Mouse (Mus musculus): ENCODE measurements around the gene Ap1g2.

GRCm38 (mm10) chr14:55116425-55117200 is 10.2 kb upstream of the Ap1g2 start, which contains the start of gene Jph4:
- no peak for TF ChIP-seq CTCF (conservative IDR thresholded peaks at IDR 0.05; ENCODE audit: insufficient read depth, insufficient read length, low read depth, low read length)
- no peak for TF ChIP-seq POLR2A (IDR thresholded peaks at IDR 0.05; ENCODE audit: low read depth, low read length)
